Mouse (Mus musculus): ENCODE data around the gene Emc8. TPM values are rescaled to one million over a fixed set of nuclear protein-coding genes. Genes with fewer than 3 reads are reported as not detected.
A peak's percentile ranks its signal among the peaks of the same experiment; 100 is the strongest.

The Emc8 gene
- total and polyA plus RNA-seq, 2 experiments from 2014 or later, result 43.2 to 91.6 TPM

GRCm38 (mm10) chr8:120673298-120673697, 4.9 kb upstream of the Emc8 start:
- no peak overlapping the region for H3K4me2 ChIP-seq (ENCODE audit: low read depth, low read length, poor library complexity, severe bottlenecking)
- H3K9ac ChIP-seq (replicated peaks; ENCODE audit: low read length, poor library complexity, severe bottlenecking), result no peak overlapping the region
- no peaks in the 10 kb centered on the region for H3K27me3 ChIP-seq (ENCODE audit: insufficient read depth, low read length)
- ATAC-seq (ENCODE audit: low FRiP score), result no peak
- 94% methylated on average over 7 of the region's 7 CpGs for WGBS
- peaks cover 44% of the 10 kb centered on the region for H3K36me3 ChIP-seq (ENCODE audit: insufficient read depth, low read length)
- DNase-seq (ENCODE audit: low spot score), result no peak
- no peak overlapping the region for H3K4me3 ChIP-seq (ENCODE audit: low read depth, low read length)
- H3K9me3 ChIP-seq (ENCODE audit: low read length), result no peaks in the 10 kb centered on the region
- H3K4me1 ChIP-seq (ENCODE audit: insufficient read depth, low read length), result no peaks in the 10 kb centered on the region
- no peak overlapping the region for H3K27ac ChIP-seq (ENCODE audit: low read depth, low read length)
- TF ChIP-seq CTCF (IDR thresholded peaks at IDR 0.05), result no peak

- Histone ChIP-seq H3K36me3 (ENCODE audit: insufficient read depth, low read length) (peaks cover 44% of the 10 kb centered on the region), H3K4me3 (ENCODE audit: low read depth, low read length) (no peak overlapping the region), H3K9ac (replicated peaks; ENCODE audit: low read length, poor library complexity, severe bottlenecking) (no peak overlapping the region), H3K4me2 (ENCODE audit: low read depth, low read length, poor library complexity, severe bottlenecking) (no peak overlapping the region), H3K9me3 (ENCODE audit: low read length) (no peaks in the 10 kb centered on the region), H3K4me1 (ENCODE audit: insufficient read depth, low read length) (no peaks in the 10 kb centered on the region), H3K27ac (ENCODE audit: low read depth, low read length) (no peak overlapping the region), H3K27me3 (ENCODE audit: insufficient read depth, low read length) (no peaks in the 10 kb centered on the region)
- no peak for DNase-seq (ENCODE audit: low spot score)
- ATAC-seq (ENCODE audit: low FRiP score), result no peak
- 93% methylated on average over 16 of the region's 16 CpGs for WGBS
- TF ChIP-seq CTCF (IDR thresholded peaks at IDR 0.05), result no peak
These were observed 4.4 kb upstream of the Emc8 start for GRCm38 (mm10) chr8:120672626-120673229.

GRCm38 (mm10) chr8:120671775-120672174, 3.4 kb upstream of the Emc8 start:
- no peak overlapping the region for H3K27ac ChIP-seq (ENCODE audit: low read depth, low read length)
- H3K4me2 ChIP-seq (ENCODE audit: low read depth, low read length, poor library complexity, severe bottlenecking), result no peak overlapping the region
- no peak for ATAC-seq (ENCODE audit: low FRiP score)
- H3K4me3 ChIP-seq (ENCODE audit: low read depth, low read length), result no peak overlapping the region
- peaks cover 3% of the 10 kb centered on the region; the same call in 1 of the 2 replicates for H3K4me1 ChIP-seq (ENCODE audit: insufficient read depth, low read length)
- 61% methylated on average over 6 of the region's 6 CpGs for WGBS
- TF ChIP-seq CTCF (IDR thresholded peaks at IDR 0.05), result no peak
- no peak for DNase-seq (ENCODE audit: low spot score)
- no peak overlapping the region for H3K9ac ChIP-seq (replicated peaks; ENCODE audit: low read length, poor library complexity, severe bottlenecking)
- H3K36me3 ChIP-seq (ENCODE audit: insufficient read depth, low read length), result peaks cover 44% of the 10 kb centered on the region
- H3K9me3 ChIP-seq (ENCODE audit: low read length), result no peaks in the 10 kb centered on the region
- H3K27me3 ChIP-seq (ENCODE audit: insufficient read depth, low read length), result no peaks in the 10 kb centered on the region

GRCm38 (mm10) chr8:120667561-120668373, 606 bp downstream of the Emc8 start, which contains the start of the genes Gm27021 and Cox4i1:
TSS of gene Gm27021 (minus strand) at chr8:120668079.
TSS of gene Cox4i1 (plus strand) at chr8:120668222.
- peak; percentile 19; the same call in 1 of the 2 replicates for TF ChIP-seq CTCF (IDR thresholded peaks at IDR 0.05)
- peak within 1 kb of the TSS; percentile 91 for H3K4me2 ChIP-seq (ENCODE audit: low read depth, low read length, poor library complexity, severe bottlenecking)
- under 1% methylated on average over 77 of the region's 105 CpGs for WGBS
- H3K27ac ChIP-seq (ENCODE audit: low read depth, low read length), result peak within 1 kb of the TSS; percentile 90
- peak within 1 kb of the TSS; percentile 91 for H3K9ac ChIP-seq (replicated peaks; ENCODE audit: low read length, poor library complexity, severe bottlenecking)
- ATAC-seq (ENCODE audit: low FRiP score), result peak; percentile 94
- no peaks in the 10 kb centered on the region for H3K27me3 ChIP-seq (ENCODE audit: insufficient read depth, low read length)
- no peaks in the 10 kb centered on the region for H3K9me3 ChIP-seq (ENCODE audit: low read length)
- DNase-seq (ENCODE audit: low spot score), result peak; percentile 95
- H3K4me3 ChIP-seq (ENCODE audit: low read depth, low read length), result peak within 1 kb of the TSS; percentile 97
- peaks cover 21% of the 10 kb centered on the region for H3K4me1 ChIP-seq (ENCODE audit: insufficient read depth, low read length)
- H3K36me3 ChIP-seq (ENCODE audit: insufficient read depth, low read length), result peaks cover 26% of the 10 kb centered on the region

GRCm38 (mm10) chr8:120666807-120667470, 1.4 kb downstream of the Emc8 start:
- peak overlapping the region; percentile 78 for H3K4me2 ChIP-seq (ENCODE audit: low read depth, low read length, poor library complexity, severe bottlenecking)
- peak overlapping the region; percentile 90 for H3K27ac ChIP-seq (ENCODE audit: low read depth, low read length)
- ATAC-seq (ENCODE audit: low FRiP score) (no peak), DNase-seq (ENCODE audit: low spot score) (no peak)
- WGBS, result 2% methylated on average over 17 of the region's 17 CpGs
- H3K9me3 ChIP-seq (ENCODE audit: low read length), result no peaks in the 10 kb centered on the region
- peak overlapping the region; percentile 87 for H3K9ac ChIP-seq (replicated peaks; ENCODE audit: low read length, poor library complexity, severe bottlenecking)
- peak overlapping the region; percentile 97 for H3K4me3 ChIP-seq (ENCODE audit: low read depth, low read length)
- no peaks in the 10 kb centered on the region for H3K27me3 ChIP-seq (ENCODE audit: insufficient read depth, low read length)
- H3K36me3 ChIP-seq (ENCODE audit: insufficient read depth, low read length), result peaks cover 19% of the 10 kb centered on the region
- peaks cover 21% of the 10 kb centered on the region for H3K4me1 ChIP-seq (ENCODE audit: insufficient read depth, low read length)
- TF ChIP-seq CTCF (IDR thresholded peaks at IDR 0.05), result no peak
